Mouse (Mus musculus) erythroblast, adult 5-6 weeks (primary cell): ENCODE measurements around the gene Khdc1a. TPM values are rescaled to one million over a fixed set of nuclear protein-coding genes. Genes with fewer than 3 reads are reported as not detected.
"Not testable (repeated sequence)": the region's sequence is repeated elsewhere in the genome, so short reads cannot be mapped to it uniquely, and the experiment has no call there.

ENCODE experiments used
- ATAC-seq: replicated peaks from 2 replicates; pipeline ENCODE4 v1.8.0; 2016; ENCODE audit warnings: moderate number of reproducible peaks, mild to moderate bottlenecking, moderate TSS enrichment, inconsistent platforms; ENCODE audit not compliant: poor library complexity, low FRiP score, severe bottlenecking
- total RNA-seq, 2 experiments: library from RNA; stranded (forward) in 1 of 2; stranded (reverse) in 1 of 2; fragments of 150-400 nt in 1 of 2; fragments of 200-764, 138-1000 nt in 1 of 2; gene quantifications; 2 replicates each; pipeline versions ENCODE4 v1.2.3 to v1.2.4; 2015 to 2017; ENCODE audit warnings: low replicate concordance in 2 of 2

Khdc1a gene
- not detected in 2 replicates for total RNA-seq (2015; ENCODE audit: low replicate concordance)
- not detected in 2 replicates for total RNA-seq (2017; ENCODE audit: low replicate concordance)

- no peak for ATAC-seq
Observed at GRCm38 (mm10) chr1:21349341-21349740, at the start of gene Khdc1a. TSS of gene Khdc1a (plus strand) at chr1:21349641.

- ATAC-seq: no peak
Observed at GRCm38 (mm10) chr1:21299826-21300225, 49.6 kb upstream of the Khdc1a start.

- ATAC-seq: no peak
Observed at GRCm38 (mm10) chr1:21301686-21302085, 47.8 kb upstream of the Khdc1a start.

GRCm38 (mm10) chr1:21304174-21304573 lies 45.3 kb upstream of the Khdc1a start:
- ATAC-seq: no peak

GRCm38 (mm10) chr1:21304646-21305045 lies 44.8 kb upstream of the Khdc1a start:
- ATAC-seq: no peak

- no peak for ATAC-seq
Observed at GRCm38 (mm10) chr1:21305443-21305842, 44.0 kb upstream of the Khdc1a start.

GRCm38 (mm10) chr1:21314336-21314735 lies 35.1 kb upstream of the Khdc1a start:
- ATAC-seq: no peak

GRCm38 (mm10) chr1:21315756-21316155 lies 33.7 kb upstream of the Khdc1a start:
- no peak for ATAC-seq

- no peak for ATAC-seq
Observed at GRCm38 (mm10) chr1:21316305-21316704, 33.1 kb upstream of the Khdc1a start.

- ATAC-seq: no peak
Observed at GRCm38 (mm10) chr1:21318202-21318601, 31.2 kb upstream of the Khdc1a start.

- not testable (repeated sequence) for ATAC-seq
Observed at GRCm38 (mm10) chr1:21320271-21320670, 29.2 kb upstream of the Khdc1a start.

- no peak for ATAC-seq
Observed at GRCm38 (mm10) chr1:21321656-21322055, 27.8 kb upstream of the Khdc1a start.

- ATAC-seq: no peak
Observed at GRCm38 (mm10) chr1:21323996-21324574, 25.4 kb upstream of the Khdc1a start.

GRCm38 (mm10) chr1:21324633-21325032 lies 24.8 kb upstream of the Khdc1a start:
- no peak for ATAC-seq

GRCm38 (mm10) chr1:21326733-21327132 lies 22.7 kb upstream of the Khdc1a start:
- ATAC-seq: no peak

GRCm38 (mm10) chr1:21331161-21331560 lies 18.3 kb upstream of the Khdc1a start:
- not testable (repeated sequence) for ATAC-seq

- ATAC-seq: no peak
Observed at GRCm38 (mm10) chr1:21333222-21333973, 16.0 kb upstream of the Khdc1a start.

GRCm38 (mm10) chr1:21335836-21336235 lies 13.6 kb upstream of the Khdc1a start:
- no peak for ATAC-seq

GRCm38 (mm10) chr1:21340745-21341144 lies 8.7 kb upstream of the Khdc1a start:
- no peak for ATAC-seq

- no peak for ATAC-seq
Observed at GRCm38 (mm10) chr1:21344253-21344652, 5.2 kb upstream of the Khdc1a start.

GRCm38 (mm10) chr1:21344752-21345151 lies 4.7 kb upstream of the Khdc1a start:
- not testable (repeated sequence) for ATAC-seq
